Mouse (Mus musculus) liver (tissue): ENCODE data around the gene Cept1.

Source experiments
- DNase-seq: peaks from one replicate; pipeline ENCODE4 v3.0.0-alpha.2; 2020; ENCODE audit warnings: mixed read lengths

The Cept1 gene

DNA sequence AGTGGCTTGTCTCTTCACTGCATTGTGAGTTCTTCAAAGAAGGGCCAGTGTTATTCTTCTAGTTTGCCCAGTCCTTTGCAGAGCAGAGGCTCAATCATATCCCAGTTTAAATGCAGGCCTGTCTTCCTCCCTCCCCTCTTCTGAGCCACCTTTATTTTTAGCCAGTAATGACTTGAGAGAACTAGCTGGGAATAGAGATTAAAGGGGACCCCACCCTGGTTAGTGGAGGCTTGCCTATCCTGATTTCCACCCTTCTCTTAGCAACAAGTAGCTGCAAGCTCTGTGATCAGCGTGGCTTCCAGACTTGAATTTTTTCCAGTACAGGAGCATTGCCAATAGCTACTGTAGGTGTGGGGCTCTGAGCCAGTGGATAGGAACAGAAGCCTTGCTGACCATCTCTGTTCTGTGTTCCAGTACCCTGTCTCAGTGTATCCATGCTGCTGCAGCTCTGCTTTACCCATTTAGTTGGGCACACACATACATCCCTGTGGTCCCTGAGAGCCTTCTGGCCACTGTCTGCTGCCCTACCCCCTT, 53.1 kb downstream of the Cept1 start:
- peak; percentile 39 for DNase-seq

DNA sequence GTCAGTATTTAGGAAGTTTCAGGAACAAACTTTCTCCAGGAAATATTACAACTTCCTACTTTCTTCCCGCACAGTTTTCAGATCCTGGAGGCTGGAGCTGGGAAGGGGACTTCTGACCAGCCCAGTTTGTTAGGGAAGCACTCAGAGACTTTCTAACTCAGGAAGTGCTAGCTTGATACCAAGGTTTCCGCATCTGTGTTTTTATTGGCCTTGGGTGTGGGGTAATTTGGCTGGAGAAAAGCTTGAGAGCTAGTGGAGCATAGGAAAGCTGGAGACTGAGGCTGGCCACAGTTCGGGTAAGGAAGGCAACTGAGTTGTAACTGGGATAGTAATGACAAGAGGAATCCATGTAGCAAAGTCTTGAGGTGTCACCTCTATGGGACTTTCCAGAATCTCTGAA, 53.7 kb downstream of the Cept1 start:
- no peak for DNase-seq

DNA sequence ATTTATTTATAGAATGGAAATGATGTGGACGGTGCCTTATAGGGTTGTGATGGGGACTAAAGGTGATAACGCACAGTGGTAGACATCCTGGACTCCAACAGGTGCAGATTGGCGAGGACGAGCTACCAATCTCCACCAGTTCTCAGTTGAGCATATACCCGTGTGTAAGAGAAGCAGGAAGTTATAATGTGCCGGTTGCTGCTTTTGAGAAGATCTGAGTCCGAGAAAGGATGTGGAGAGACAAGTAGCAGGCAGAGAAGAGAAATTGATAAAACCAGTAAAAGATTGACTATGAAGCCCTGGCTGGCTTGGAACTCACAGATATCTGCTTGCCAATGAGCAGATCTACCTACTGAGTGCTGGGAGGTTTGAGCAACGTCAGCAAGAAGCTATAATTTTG, 54.4 kb downstream of the Cept1 start:
- DNase-seq = no peak

DNA sequence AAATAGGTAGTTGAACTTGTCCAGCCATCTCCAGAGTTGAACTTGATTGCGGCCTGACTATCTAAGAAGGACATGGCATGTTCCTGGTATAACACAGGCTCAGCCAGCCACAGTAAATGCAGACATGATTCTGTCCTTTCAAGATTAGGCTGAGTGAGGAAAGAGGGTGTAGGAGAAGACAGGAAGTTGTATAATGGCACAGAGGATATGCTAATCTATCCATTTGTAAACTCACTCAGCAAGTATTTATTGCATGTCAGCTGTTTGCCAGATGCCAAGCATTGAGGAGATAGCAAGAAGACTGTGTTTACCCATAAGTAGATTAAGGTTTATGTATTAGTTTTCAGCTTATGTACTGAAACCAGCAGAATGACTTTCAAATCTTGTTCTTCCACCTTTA, 54.9 kb downstream of the Cept1 start:
- no peak for DNase-seq

DNA sequence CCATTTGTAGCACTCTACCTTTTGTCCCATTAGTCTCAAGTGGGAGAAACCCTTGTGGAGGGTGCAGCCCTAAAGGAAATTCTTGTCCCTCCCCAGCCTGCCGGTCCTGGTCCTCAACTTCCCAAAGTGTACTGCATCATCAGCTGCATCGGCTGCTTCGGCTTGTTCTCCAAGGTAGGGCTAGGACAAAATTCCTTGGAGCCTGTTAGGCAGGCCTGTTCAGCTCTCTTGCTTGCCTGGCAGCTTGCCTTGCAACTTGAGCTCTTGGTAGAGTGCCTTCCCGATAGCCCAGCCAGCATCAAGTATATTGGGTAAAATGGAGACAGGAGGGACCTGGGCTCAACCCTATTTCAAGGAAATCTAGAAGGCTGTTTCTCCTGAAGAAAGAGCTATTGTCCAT, 57.4 kb downstream of the Cept1 start:
- DNase-seq = no peak

DNA sequence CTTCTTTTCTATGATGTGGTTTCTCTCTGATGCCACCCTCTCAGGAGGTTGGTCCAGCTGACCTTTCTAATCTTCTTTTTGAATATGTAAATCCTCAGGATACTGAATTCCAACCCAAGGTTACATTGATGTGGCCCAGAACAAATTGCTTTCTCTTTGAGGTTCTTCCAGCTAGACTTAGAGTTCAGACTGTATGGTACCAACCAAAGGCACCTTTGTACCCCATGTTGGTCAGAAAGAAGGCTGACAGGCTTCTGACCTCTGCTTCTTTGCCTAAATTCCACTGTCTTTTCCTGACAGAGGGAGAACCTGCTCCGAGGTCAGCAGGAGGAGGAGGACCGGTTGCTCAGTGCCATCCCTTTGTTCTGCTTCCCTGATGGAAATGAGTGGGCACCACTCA, 60.1 kb downstream of the Cept1 start:
- DNase-seq = no peak

DNA sequence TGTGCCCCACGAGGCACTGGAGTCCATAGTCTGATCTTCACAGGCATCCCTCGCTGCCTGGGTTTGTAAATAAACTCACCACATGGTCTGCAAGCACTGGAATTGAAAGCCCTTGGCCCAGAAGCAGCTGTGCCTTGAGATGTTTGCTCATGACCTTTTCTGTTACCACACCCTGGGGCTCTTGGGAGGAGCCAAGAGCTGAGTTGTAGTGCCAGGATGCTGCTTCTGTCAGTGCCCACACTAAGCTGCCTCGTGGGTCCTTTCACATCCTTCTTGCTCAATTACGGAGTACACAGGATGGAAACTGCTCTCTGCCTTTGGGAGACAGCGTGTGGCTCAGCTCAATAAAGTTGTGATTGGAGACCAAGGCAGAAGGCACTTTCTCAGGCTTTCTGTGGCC, 61.8 kb downstream of the Cept1 start:
- DNase-seq = no peak

DNA sequence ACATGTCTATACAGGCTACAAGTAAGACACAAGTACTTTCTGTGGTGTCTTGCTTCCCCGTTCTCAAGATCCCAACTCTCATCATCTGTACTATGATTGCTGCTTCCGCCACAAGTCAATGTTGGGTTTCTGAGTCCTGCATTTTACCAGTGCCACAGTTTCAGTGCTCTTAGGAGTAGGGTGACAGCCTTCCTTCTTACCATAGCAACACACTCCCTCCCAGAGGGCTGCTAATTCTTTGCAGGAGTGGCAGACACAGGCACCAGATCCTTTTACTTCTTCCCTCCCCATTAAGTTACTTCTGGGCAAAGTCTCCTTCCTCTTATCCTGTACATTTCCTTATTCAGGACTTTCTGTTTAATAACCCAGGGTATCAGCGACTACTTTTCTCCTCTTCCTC, 62.7 kb downstream of the Cept1 start:
- DNase-seq = no peak

DNA sequence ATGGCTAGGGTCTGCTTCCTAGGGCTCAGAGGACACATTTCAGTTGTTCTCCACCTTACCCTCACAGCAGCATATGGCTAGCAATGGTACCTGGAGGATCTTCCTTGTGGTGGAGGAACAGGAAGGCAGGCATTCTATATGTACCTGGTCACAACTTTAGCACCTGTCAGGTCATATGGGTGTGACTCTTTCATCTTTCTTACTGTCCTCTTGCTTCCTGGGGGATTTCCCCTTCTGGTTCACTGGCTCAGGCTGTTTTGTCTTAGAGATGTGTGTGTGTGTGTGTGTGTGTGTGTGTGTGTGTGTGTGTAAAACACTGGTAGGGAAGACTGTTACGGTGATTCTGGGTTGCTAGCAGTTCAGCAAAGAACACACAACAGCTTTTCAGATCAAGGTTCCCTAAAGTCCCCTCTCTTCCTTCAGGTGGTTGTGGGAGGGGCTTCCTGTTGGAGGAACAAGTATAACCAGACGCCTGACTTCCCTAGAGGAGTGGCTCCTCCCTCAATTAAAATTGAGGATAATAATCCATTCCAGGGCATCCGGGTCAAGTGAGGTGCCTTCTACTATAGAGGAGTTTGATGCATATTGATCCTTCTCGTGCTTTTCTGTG, 63.7 kb downstream of the Cept1 start:
- no peak for DNase-seq

DNA sequence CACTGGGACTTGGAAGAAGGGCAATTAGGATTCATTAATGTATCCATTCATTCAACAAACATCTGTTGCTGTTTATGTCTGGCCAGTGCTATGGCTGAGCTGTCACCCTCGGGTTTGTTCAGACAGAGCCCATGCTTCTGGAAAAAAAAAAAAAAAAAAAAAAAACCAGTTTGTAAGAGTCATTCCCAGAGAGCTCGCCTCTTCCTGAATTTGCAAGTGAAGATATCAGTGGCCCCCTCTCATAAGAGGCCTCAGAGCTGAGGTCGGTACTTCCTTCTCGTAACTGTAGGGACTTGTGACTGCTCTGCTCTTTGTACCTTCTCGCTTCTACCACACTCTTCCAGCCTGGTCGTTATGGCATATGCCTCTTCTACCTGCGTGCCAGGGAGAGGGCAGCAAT, 64.3 kb downstream of the Cept1 start:
- DNase-seq = no peak

DNA sequence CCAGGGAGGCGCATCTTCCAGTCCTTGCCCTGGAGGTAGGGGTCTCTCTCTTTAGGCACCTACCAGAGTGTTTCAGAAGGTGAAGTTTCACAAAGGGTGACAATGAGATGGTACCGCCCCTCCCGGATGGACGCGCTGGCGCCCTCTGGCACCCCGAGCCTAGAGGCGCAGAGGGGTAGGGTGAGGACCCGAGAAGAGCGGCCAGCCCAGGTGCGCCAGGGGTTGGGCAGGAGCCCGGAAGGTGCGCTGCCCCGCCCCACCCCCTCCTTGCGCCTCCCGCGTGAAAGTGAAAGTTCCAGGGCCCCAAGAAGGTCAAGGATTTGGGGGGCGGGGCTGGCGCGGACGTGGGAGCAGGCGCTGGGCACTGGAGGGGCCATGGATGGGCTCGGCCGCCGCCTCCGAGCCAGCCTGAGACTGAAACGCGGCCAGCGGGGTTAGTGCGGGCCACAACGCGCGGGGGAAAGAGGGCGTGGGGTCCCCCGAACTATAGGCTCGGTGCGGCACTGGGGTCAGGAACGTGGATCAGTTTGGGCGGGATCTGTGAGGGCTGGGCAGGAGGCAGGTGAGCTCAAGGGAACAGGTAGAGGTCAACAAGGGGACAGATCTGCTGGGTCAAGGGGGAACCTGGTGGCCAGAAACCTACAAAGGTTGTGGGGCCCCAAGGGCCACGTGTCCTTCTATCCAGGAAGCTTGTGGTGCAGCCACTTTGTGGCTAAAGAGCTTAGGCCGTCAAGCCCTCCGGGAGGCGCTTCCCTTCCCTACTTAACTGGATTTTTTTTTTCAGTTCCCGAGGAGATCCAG, 65.1 kb downstream of the Cept1 start, which contains the start of gene Dennd2d:
Dennd2d (plus strand) TSS at position 125 of the 801 bp plus-strand sequence.
- peak; percentile 51 for DNase-seq

DNA sequence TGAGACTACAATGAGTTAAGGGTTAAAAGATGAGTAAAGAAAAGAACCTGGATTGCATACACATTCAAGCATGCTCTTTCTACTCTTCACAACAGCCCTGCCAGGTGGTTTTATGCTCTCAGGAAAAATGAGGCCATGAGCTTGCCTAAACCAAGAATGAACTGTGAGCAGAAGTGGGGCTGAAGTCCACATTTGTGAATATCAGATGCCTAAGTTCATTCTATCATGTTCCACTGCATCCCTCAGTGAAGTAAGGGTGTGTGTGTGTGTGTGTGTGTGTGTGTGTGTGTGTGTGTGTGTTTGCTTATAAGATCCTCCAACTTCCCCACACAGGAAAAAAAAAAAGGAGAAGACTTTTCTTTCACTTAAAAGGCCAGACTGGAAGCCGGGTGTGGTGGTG, 70.7 kb downstream of the Cept1 start:
- DNase-seq = no peak

DNA sequence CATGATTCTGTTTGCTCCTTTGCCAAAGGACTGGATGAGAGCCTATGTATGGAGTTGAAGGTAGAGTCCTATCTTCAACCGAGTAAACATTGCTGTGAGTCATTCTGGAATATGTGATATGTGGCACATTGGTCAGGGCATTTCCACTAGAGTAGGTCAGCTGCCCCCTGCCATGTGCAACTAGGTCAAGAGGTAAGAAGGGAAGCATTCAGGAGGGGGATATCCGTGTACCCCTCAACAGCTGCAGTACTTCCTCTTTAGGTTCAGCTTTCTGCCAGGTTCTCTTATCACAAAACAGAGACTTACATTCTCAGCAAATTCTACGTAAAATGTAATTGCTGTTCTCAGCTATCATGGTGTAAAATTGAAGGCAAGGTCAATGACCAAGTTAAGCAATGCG, 73.4 kb downstream of the Cept1 start:
- DNase-seq = no peak

DNA sequence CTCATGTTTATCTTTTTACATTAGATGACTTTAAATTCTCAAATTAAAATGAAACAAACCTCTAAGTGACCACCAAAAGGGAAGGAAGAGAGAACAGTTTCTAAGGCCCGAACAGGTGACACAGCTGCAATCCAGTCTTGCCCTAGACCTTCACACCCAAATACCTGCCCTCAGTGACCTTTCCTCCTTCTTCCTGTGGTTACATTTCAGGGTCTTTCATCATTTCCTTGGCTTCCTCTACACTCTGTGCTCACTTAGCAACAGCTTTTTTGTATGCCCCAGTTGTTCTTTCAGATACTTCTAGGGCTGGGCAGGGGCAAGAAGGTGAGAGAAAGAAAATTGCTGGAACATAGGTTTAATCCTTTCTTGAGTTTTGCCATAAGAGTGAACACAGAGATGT, 82.9 kb downstream of the Cept1 start:
- no peak for DNase-seq

DNA sequence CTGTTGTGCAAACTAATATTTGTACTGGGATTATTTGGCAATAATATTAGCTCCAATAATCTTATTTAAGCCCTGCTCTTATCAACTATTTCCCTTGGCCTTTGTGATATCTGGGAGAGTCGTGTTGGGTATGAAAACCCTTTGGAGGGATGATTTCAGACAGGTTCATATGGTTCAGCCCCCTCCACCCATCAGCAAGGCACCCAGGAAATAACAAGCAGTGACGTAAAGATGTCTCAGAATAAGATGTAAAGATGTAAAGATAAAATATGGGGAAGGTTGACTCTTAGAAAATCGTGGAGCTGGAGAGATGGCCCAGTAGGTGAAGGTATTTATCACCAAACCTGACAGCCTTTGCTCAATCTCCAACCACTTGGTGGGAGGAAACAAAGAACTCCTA, 85.1 kb downstream of the Cept1 start:
- no peak for DNase-seq

DNA sequence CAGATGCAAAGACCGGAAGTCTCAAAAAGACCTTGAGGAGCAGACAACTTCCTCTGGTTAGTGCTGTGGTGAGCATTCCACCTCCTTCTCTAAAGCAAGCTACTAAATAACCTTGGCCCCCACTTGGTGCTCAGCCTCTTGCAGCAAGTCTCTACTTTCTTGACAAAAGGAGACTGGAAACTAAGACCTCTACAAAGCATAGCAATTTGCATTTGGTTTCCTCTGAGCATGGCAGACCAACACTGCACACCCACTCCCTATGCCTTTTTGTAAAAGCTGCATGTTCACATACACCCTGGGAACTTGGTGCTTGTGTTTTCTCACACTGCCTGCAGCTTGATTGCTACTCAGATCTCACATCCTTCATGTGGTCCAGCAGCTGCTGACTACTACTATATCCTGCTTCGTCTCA, 85.5 kb downstream of the Cept1 start:
- DNase-seq = no peak

DNA sequence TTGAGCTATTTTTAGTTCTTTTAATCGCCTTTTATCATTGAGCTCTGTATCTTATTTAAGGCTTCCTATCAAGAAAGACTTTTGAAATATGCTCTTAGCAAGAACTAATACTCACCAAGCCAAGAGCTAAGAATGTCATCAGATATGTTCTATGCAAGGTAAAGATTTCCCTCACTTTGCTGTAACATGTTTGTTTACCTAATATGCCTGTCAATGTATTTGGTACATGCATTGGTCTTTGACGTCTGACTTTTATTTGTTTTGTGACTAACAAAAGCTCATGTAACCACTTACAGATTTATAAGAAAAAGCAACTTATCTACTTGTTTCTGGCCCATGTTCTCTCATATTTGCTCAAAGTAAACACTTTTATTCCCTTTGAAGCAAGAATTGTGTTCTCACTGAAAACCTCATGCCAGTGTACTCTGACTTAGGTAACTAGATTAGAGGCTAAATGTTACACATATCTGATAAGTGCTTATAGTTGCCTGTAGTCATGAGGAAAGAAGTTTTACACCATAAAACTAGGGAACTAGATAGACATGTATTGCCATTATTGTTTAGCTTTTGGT, 90.2 kb downstream of the Cept1 start:
- DNase-seq = no peak

DNA sequence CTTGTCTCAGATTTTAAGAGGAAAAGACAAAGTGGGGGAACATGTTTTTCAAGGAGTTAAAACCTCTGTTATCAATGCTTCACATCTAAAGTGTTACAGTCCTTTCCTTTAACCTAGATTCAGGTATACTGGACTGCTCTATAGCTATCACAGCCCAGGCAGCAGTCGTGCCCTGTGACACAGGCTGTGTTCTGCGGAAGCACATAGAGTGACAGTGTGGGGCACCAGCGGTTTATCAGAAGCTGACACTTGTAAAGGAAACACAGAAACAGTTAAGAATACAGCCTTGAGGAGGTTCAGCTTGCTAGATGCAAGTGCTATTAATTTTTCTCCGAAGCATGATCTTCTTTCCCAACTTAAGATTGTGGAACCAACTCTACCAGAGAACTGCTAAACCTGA, 95.0 kb downstream of the Cept1 start:
- DNase-seq = no peak
